Mouse (Mus musculus) kidney, adult 2 months (tissue): Measurements from ENCODE around the gene CN725425. TPM values are rescaled to one million over a fixed set of nuclear protein-coding genes. Genes with fewer than 3 reads are reported as not detected.

Experiments
- DNase-seq: peaks from one replicate; pipeline ENCODE4 v3.0.0; 2021
- H3K27ac ChIP-seq: fragments of 200-500 bp; 2 replicates; pipeline ENCODE4 v1.5.1; 2012; ENCODE audit warnings: low read depth, low read length, control low read depth, inconsistent platforms; ENCODE audit not compliant: insufficient read depth
- H3K27me3 ChIP-seq: fragments of 200-500 bp; replicated peaks from 2 replicates; pipeline ENCODE4 v1.6.1; 2012; ENCODE audit warnings: mild to moderate bottlenecking, moderate library complexity, low read length, inconsistent platforms; ENCODE audit not compliant: control insufficient read depth, insufficient read depth
- H3K36me3 ChIP-seq: fragments of 200-500 bp; 2 replicates; pipeline ENCODE4 v1.6.1; 2012; ENCODE audit warnings: mild to moderate bottlenecking, moderate library complexity, low read length, inconsistent platforms; ENCODE audit not compliant: control insufficient read depth, insufficient read depth
- H3K4me1 ChIP-seq: fragments of 200-500 bp; 2 replicates; pipeline ENCODE4 v1.6.1; 2011; ENCODE audit warnings: low read length; ENCODE audit not compliant: control insufficient read depth, insufficient read depth
- H3K4me3 ChIP-seq: fragments of 200-500 bp; 2 replicates; pipeline ENCODE4 v1.5.1; 2011; ENCODE audit warnings: mild to moderate bottlenecking, low read depth, low read length, control low read depth; ENCODE audit not compliant: insufficient read depth
- CTCF ChIP-seq: fragments of 200-500 bp; conservative IDR thresholded peaks from 2 replicates; pipeline ENCODE4 v1.5.1; 2011; ENCODE audit warnings: low read depth, mild to moderate bottlenecking, control low read depth, low read length, moderate library complexity, mixed read lengths; ENCODE audit not compliant: insufficient read depth, insufficient read length
- POLR2A ChIP-seq: fragments of 200-500 bp; IDR thresholded peaks from one replicate; pipeline ENCODE4 v1.6.1; 2011; ENCODE audit warnings: low read depth, low read length, control low read depth
- WGBS: fragments of 180-500 bp; shearing (Covaris S2); methylation state at CpG from one replicate; pipeline ENCODE4 v1.1.7; 2018; 5-methylcytosine and 5-hydroxymethylcytosine counted together
- polyA plus RNA-seq: library from polyadenylated mRNA; depleted of rRNA; stranded (reverse); fragments of >200 nt; gene quantifications from 2 replicates; pipeline ENCODE4 v1.2.3, GENCODE M21; 2012; rRNA removed

Gene CN725425
- polyA plus RNA-seq, 1 experiment = not detected

- Histone ChIP-seq H3K27me3 (no peaks in the 10 kb centered on the region), H3K4me3 (no peak overlapping the region), H3K27ac (no peak overlapping the region), H3K36me3 (no peaks in the 10 kb centered on the region), H3K4me1 (no peaks in the 10 kb centered on the region)
- TF ChIP-seq CTCF (no peak), POLR2A (no peak)
- 84% methylated on average over 11 of the region's 11 CpGs for WGBS
- DNase-seq = no peak
These were observed 100.1 kb downstream of the CN725425 start for GRCm38 (mm10) chr15:91299319-91299835.

DNA sequence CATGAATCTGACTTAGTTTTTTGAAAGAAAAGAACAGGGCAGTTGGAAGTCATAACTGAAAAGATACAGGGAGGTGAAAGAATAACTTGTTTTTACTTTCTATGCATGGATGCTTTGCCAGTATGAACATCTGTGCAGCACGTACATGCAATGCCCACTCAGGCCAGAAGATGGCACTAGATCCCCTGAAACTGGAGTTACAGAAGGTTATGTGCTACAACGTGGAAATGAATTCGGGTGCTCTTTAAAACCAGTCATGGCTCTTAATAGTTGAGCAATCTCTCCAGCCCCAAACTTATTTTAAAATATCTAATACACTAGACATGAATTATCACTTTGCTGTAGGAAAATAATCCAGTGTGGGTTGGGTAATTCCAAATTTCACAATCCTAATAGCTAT, 102.1 kb downstream of the CN725425 start:
- H3K4me1 ChIP-seq = no peaks in the 10 kb centered on the region
- H3K36me3 ChIP-seq = no peaks in the 10 kb centered on the region
- no peaks in the 10 kb centered on the region for H3K27me3 ChIP-seq
- H3K4me3 ChIP-seq = no peak overlapping the region
- no peak overlapping the region for H3K27ac ChIP-seq
- DNase-seq = peak; percentile 93
- TF ChIP-seq POLR2A (no peak), CTCF (peak; percentile 87)
- WGBS = 2% methylated on average over 3 of the region's 3 CpGs

GRCm38 (mm10) chr15:91304296-91304852, 105.1 kb downstream of the CN725425 start:
- WGBS = 65% methylated on average over 7 of the region's 7 CpGs
- no peak overlapping the region for H3K27ac ChIP-seq
- no peak overlapping the region for H3K4me3 ChIP-seq
- H3K36me3 ChIP-seq = no peaks in the 10 kb centered on the region
- 0 out of 2 replicates have a peak, but pooled peaks cover 4% of the 10 kb centered on the region for H3K4me1 ChIP-seq
- DNase-seq = peak; percentile 39
- TF ChIP-seq CTCF (peak; percentile 41), POLR2A (no peak)
- no peaks in the 10 kb centered on the region for H3K27me3 ChIP-seq

Other genes with a start within 250 kb of the CN725425 start
- gene Kif21a, start 149.5 kb upstream of the CN725425 start, polyA plus RNA-seq = 18.5 and 24.2 TPM in 2 replicates
- gene Abcd2, start 7.7 kb upstream of the CN725425 start, polyA plus RNA-seq = 2.5 and 3.7 TPM in 2 replicates